Mouse (Mus musculus) CH12.LX (cell line): ENCODE measurements at regions not wholly inside any gene's neighbourhood (a gene's known extent, or its start where the extent isn't known, plus 50 kb on each side); places are given as distances from the start of the nearest gene placed in this dataset.

Experiments
- CHD1 ChIP-seq: IDR thresholded peaks from 2 replicates; pipeline ENCODE4 v1.6.1; 2012; ENCODE audit warnings: low read depth, low read length, improper control_type of control experiment, inconsistent platforms
- CTCF ChIP-seq, 2 experiments: IDR thresholded peaks in 1 of 2; conservative IDR thresholded peaks in 1 of 2; 2 replicates each; pipeline ENCODE4 v1.5.1; 2011 to 2012; ENCODE audit warnings: low read depth in 2 of 2, low read length in 2 of 2, improper control_type of control experiment in 1 of 2, inconsistent platforms in 1 of 2, mild to moderate bottlenecking in 1 of 2, moderate library complexity in 1 of 2
- KAT2A ChIP-seq: IDR thresholded peaks from 2 replicates; pipeline ENCODE4 v1.6.1; 2012; ENCODE audit warnings: low read length, improper control_type of control experiment, inconsistent platforms; ENCODE audit not compliant: insufficient replicate concordance
- POLR2A ChIP-seq: IDR thresholded peaks from 2 replicates; pipeline ENCODE4 v1.6.1; 2011; ENCODE audit warnings: low read depth, mild to moderate bottlenecking, improper control_type of control experiment, low read length
- SMC3 ChIP-seq: IDR thresholded peaks from 2 replicates; pipeline ENCODE4 v1.6.1; 2011; ENCODE audit warnings: low read depth, low read length, improper control_type of control experiment

GRCm38 (mm10) chr5:119379915-119380432, 290.5 kb upstream of the Tbx3 start:
- TF ChIP-seq POLR2A (no peak), KAT2A (no peak), CHD1 (no peak), CTCF (conservative IDR thresholded peaks at IDR 0.05 in 1 of 2, IDR thresholded peaks at IDR 0.05 in 1 of 2; ENCODE audit: low read depth in 2 of 2, low read length in 2 of 2) (no peak), SMC3 (no peak)
